Mouse (Mus musculus) frontal cortex, postnatal 36 days (tissue): Measurements from ENCODE around the gene Capn7.

Experiments used
- DNase-seq, 2 experiments: peaks; one replicate each; pipeline ENCODE4 v3.0.0; 2022; ENCODE audit warnings: low spot score in 2 of 2

Capn7 gene

GRCm38 (mm10) chr14:31414235-31414966 lies 78.0 kb downstream of the Capn7 start:
- no peak for DNase-seq

GRCm38 (mm10) chr14:31414967-31415376 lies 78.5 kb downstream of the Capn7 start:
- DNase-seq = no peak

GRCm38 (mm10) chr14:31416411-31416810 lies 80.0 kb downstream of the Capn7 start:
- DNase-seq = no peak

GRCm38 (mm10) chr14:31416835-31417549 lies 80.6 kb downstream of the Capn7 start:
- DNase-seq = no peak

- DNase-seq = no peak
Observed at GRCm38 (mm10) chr14:31419279-31419678, 82.8 kb downstream of the Capn7 start.

GRCm38 (mm10) chr14:31420135-31420534 lies 83.7 kb downstream of the Capn7 start:
- no peak for DNase-seq

GRCm38 (mm10) chr14:31420562-31420961 lies 84.1 kb downstream of the Capn7 start:
- DNase-seq = no peak

- no peak for DNase-seq
Observed at GRCm38 (mm10) chr14:31420985-31421384, 84.5 kb downstream of the Capn7 start.
